Mouse (Mus musculus): ENCODE results near the gene Mpped2. TPM values are rescaled to one million over a fixed set of nuclear protein-coding genes. Genes with fewer than 3 reads are reported as not detected.

Gene Mpped2
- polyA plus RNA-seq, 1 experiment from 2014 or later, result 149 TPM

- Histone ChIP-seq H3K4me2 (no peak overlapping the region), H3K27ac (replicated peaks) (no peak overlapping the region), H3K9ac (no peak overlapping the region), H3K4me3 (no peak overlapping the region), H3K36me3 (no peaks in the 10 kb centered on the region), H3K9me3 (no peaks in the 10 kb centered on the region), H3K4me1 (replicated peaks) (peaks cover 32% of the 10 kb centered on the region), H3K27me3 (no peaks in the 10 kb centered on the region)
- ATAC-seq (ENCODE audit: low FRiP score, low read depth), result no peak
- 33% methylated on average over 4 of the region's 4 CpGs for WGBS
These were observed 161.1 kb downstream of the Mpped2 start for GRCm38 (mm10) chr2:106854213-106854612.

GRCm38 (mm10) chr2:106854758-106855157, 161.7 kb downstream of the Mpped2 start:
- no peak overlapping the region for H3K4me3 ChIP-seq
- H3K27ac ChIP-seq (replicated peaks), result no peak overlapping the region
- H3K27me3 ChIP-seq, result no peaks in the 10 kb centered on the region
- no peak overlapping the region for H3K9ac ChIP-seq
- H3K4me2 ChIP-seq, result peak overlapping the region; percentile 0; the same call in 1 of the 2 replicates
- WGBS, result 25% methylated on average over 8 of the region's 8 CpGs
- H3K9me3 ChIP-seq, result no peaks in the 10 kb centered on the region
- peaks cover 32% of the 10 kb centered on the region for H3K4me1 ChIP-seq (replicated peaks)
- peak; percentile 37; the same call in 1 of the 2 replicates for ATAC-seq (ENCODE audit: low FRiP score, low read depth)
- H3K36me3 ChIP-seq, result no peaks in the 10 kb centered on the region

GRCm38 (mm10) chr2:106855184-106855583, 162.1 kb downstream of the Mpped2 start:
- H3K27ac ChIP-seq (replicated peaks), result no peak overlapping the region
- H3K4me1 ChIP-seq (replicated peaks), result peaks cover 32% of the 10 kb centered on the region
- ATAC-seq (ENCODE audit: low FRiP score, low read depth), result no peak
- no peak overlapping the region for H3K4me3 ChIP-seq
- no peaks in the 10 kb centered on the region for H3K9me3 ChIP-seq
- no peaks in the 10 kb centered on the region for H3K27me3 ChIP-seq
- H3K9ac ChIP-seq, result no peak overlapping the region
- whole genome bisulfite sequencing, result 39% methylated on average over 13 of the region's 13 CpGs
- peak overlapping the region; percentile 0; the same call in 1 of the 2 replicates for H3K4me2 ChIP-seq
- H3K36me3 ChIP-seq, result no peaks in the 10 kb centered on the region

- H3K4me2 ChIP-seq, result no peak overlapping the region
- H3K36me3 ChIP-seq, result no peaks in the 10 kb centered on the region
- H3K27me3 ChIP-seq, result no peaks in the 10 kb centered on the region
- peaks cover 34% of the 10 kb centered on the region for H3K4me1 ChIP-seq (replicated peaks)
- H3K4me3 ChIP-seq, result no peak overlapping the region
- no peak overlapping the region for H3K9ac ChIP-seq
- ATAC-seq (ENCODE audit: low FRiP score, low read depth), result no peak
- no peaks in the 10 kb centered on the region for H3K9me3 ChIP-seq
- 28% methylated on average over 12 of the region's 12 CpGs for WGBS
- H3K27ac ChIP-seq (replicated peaks), result no peak overlapping the region
These were observed 162.7 kb downstream of the Mpped2 start for GRCm38 (mm10) chr2:106855623-106856350.

- H3K36me3 ChIP-seq, result no peaks in the 10 kb centered on the region
- ATAC-seq (ENCODE audit: low FRiP score, low read depth), result no peak
- no peaks in the 10 kb centered on the region for H3K27me3 ChIP-seq
- peaks cover 41% of the 10 kb centered on the region for H3K4me1 ChIP-seq (replicated peaks)
- H3K9ac ChIP-seq, result no peak overlapping the region
- no peak overlapping the region for H3K27ac ChIP-seq (replicated peaks)
- H3K9me3 ChIP-seq, result no peaks in the 10 kb centered on the region
- H3K4me3 ChIP-seq, result no peak overlapping the region
- H3K4me2 ChIP-seq, result no peak overlapping the region
- WGBS, result 29% methylated on average over 9 of the region's 9 CpGs
These were observed 163.4 kb downstream of the Mpped2 start for GRCm38 (mm10) chr2:106856361-106856961.

- WGBS, result 74% methylated on average over 4 of the region's 4 CpGs
- Histone ChIP-seq H3K9ac (no peak overlapping the region), H3K9me3 (no peaks in the 10 kb centered on the region), H3K4me3 (no peak overlapping the region), H3K36me3 (no peaks in the 10 kb centered on the region), H3K27me3 (no peaks in the 10 kb centered on the region), H3K4me1 (replicated peaks) (peaks cover 41% of the 10 kb centered on the region), H3K4me2 (no peak overlapping the region), H3K27ac (replicated peaks) (no peak overlapping the region)
- no peak for ATAC-seq (ENCODE audit: low FRiP score, low read depth)
These were observed 164.2 kb downstream of the Mpped2 start for GRCm38 (mm10) chr2:106857258-106857657.

- Histone ChIP-seq H3K27me3 (no peaks in the 10 kb centered on the region), H3K9ac (no peak overlapping the region), H3K27ac (replicated peaks) (no peak overlapping the region), H3K4me3 (no peak overlapping the region), H3K9me3 (no peaks in the 10 kb centered on the region), H3K36me3 (no peaks in the 10 kb centered on the region), H3K4me1 (replicated peaks) (peaks cover 41% of the 10 kb centered on the region), H3K4me2 (no peak overlapping the region)
- ATAC-seq (ENCODE audit: low FRiP score, low read depth), result no peak
- 72% methylated on average over 4 of the region's 4 CpGs for WGBS
These were observed 164.6 kb downstream of the Mpped2 start for GRCm38 (mm10) chr2:106857711-106858110.

GRCm38 (mm10) chr2:106860856-106861679, 168.0 kb downstream of the Mpped2 start:
- H3K4me2 ChIP-seq, result no peak overlapping the region
- no peak overlapping the region for H3K4me3 ChIP-seq
- no peak overlapping the region for H3K9ac ChIP-seq
- no peak overlapping the region for H3K27ac ChIP-seq (replicated peaks)
- ATAC-seq (ENCODE audit: low FRiP score, low read depth), result no peak; the same call in 1 of the 2 replicates
- no peaks in the 10 kb centered on the region for H3K36me3 ChIP-seq
- peaks cover 23% of the 10 kb centered on the region for H3K4me1 ChIP-seq (replicated peaks)
- no peaks in the 10 kb centered on the region for H3K27me3 ChIP-seq
- 42% methylated on average over 21 of the region's 21 CpGs for WGBS
- no peaks in the 10 kb centered on the region for H3K9me3 ChIP-seq

GRCm38 (mm10) chr2:106863050-106863653, 170.1 kb downstream of the Mpped2 start:
- Histone ChIP-seq H3K4me1 (replicated peaks) (peaks cover 14% of the 10 kb centered on the region; the same call in 1 of the 2 replicates), H3K36me3 (no peaks in the 10 kb centered on the region), H3K4me2 (no peak overlapping the region), H3K4me3 (no peak overlapping the region), H3K9ac (no peak overlapping the region), H3K27ac (replicated peaks) (no peak overlapping the region), H3K27me3 (no peaks in the 10 kb centered on the region), H3K9me3 (no peaks in the 10 kb centered on the region)
- ATAC-seq (ENCODE audit: low FRiP score, low read depth), result no peak; the same call in 1 of the 2 replicates
- 65% methylated on average over 11 of the region's 11 CpGs for WGBS

- no peak for ATAC-seq (ENCODE audit: low FRiP score, low read depth)
- 73% methylated on average over 7 of the region's 7 CpGs for WGBS
- H3K4me1 ChIP-seq (replicated peaks), result peaks cover 14% of the 10 kb centered on the region; the same call in 1 of the 2 replicates
- H3K4me3 ChIP-seq, result no peak overlapping the region
- no peak overlapping the region for H3K4me2 ChIP-seq
- H3K27me3 ChIP-seq, result no peaks in the 10 kb centered on the region
- H3K27ac ChIP-seq (replicated peaks), result no peak overlapping the region
- H3K9me3 ChIP-seq, result no peaks in the 10 kb centered on the region
- 0 out of 2 replicates have a peak, but pooled peaks cover 2% of the 10 kb centered on the region for H3K36me3 ChIP-seq
- H3K9ac ChIP-seq, result no peak overlapping the region
These were observed 172.2 kb downstream of the Mpped2 start for GRCm38 (mm10) chr2:106865148-106865786.

- Histone ChIP-seq H3K4me1 (replicated peaks) (peaks cover 6% of the 10 kb centered on the region; the same call in 1 of the 2 replicates), H3K4me2 (no peak overlapping the region), H3K27me3 (no peaks in the 10 kb centered on the region), H3K4me3 (no peak overlapping the region), H3K36me3 (0 out of 2 replicates have a peak, but pooled peaks cover 2% of the 10 kb centered on the region), H3K9ac (no peak overlapping the region), H3K27ac (replicated peaks) (no peak overlapping the region), H3K9me3 (no peaks in the 10 kb centered on the region)
- WGBS, result 60% methylated on average over 5 of the region's 5 CpGs
- ATAC-seq (ENCODE audit: low FRiP score, low read depth), result no peak
These were observed 173.2 kb downstream of the Mpped2 start for GRCm38 (mm10) chr2:106866303-106866702.

Data from hindbrain, embryonic 15.5 days (tissue).